Mouse (Mus musculus): Measurements from ENCODE around the gene Wbp1.

Gene Wbp1

DNA sequence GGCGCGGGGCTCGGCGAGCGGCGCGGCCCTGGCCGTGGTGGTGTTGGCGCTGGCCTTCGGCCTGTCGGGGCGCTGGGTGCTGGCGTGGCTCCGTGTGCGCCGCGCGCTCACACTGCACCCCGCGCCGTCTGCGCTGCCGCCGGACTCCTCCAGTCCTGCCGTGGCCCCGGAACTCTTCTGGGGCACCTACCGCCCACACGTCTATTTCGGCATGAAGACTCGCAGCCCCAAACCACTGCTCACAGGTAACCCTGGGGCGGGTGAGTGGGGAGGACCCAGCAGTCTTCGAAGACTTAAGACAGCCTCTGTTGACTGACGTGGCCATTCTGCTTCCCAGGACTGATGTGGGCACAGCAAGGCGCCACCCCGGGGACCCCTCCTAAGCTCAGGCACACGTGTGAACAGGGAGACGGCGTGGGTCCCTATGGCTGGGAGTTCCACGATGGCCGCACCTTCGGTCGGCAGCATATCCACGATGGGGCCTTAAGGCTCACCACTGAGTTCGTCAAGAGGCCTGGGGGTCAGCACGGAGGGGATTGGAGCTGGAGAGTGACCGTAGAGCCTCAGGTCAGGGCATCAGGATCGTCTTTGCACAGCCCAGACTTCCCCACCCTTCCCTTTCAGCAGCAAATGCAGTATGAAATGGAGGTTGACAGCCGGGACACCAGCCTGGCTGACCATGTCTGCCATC is 5.5 kb downstream of the Wbp1 start:
- DNase-seq = no peak

DNA sequence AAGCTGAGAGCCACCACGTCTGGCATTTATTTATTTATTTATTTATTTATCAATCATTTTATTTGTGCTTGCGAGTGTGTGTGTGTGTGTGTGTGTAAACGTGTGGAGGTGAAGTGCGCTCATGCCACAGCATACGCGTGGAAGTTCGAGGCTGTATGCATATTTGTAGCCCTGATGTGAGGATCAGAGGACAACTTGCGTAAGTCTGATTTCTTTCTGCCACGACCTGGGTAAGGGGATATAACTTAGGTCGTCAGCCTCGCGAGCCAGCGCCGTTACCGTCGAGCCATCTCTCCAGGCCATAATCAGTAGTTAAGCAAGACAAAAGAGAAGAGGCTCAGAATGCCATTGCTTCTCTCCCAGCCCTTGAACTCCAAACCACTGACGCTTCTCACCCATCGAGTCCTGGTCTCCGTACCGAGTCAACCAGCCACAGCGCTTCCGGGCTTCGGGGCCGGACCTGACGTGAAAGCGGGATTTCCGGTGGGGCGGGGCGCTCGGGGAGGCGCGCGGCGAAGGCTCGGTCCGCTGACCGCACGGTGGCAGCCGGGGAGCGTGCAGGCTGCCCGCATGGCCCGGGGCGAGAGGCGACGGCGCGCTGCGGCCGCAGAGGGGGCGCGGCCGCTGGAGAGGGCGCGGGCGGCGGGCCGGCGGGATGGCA is 6.2 kb downstream of the Wbp1 start, which contains the start of gene Mogs:
Mogs (plus strand) TSS at position 486 of the 661 bp plus-strand sequence.
- peak; percentile 96 for DNase-seq

DNA sequence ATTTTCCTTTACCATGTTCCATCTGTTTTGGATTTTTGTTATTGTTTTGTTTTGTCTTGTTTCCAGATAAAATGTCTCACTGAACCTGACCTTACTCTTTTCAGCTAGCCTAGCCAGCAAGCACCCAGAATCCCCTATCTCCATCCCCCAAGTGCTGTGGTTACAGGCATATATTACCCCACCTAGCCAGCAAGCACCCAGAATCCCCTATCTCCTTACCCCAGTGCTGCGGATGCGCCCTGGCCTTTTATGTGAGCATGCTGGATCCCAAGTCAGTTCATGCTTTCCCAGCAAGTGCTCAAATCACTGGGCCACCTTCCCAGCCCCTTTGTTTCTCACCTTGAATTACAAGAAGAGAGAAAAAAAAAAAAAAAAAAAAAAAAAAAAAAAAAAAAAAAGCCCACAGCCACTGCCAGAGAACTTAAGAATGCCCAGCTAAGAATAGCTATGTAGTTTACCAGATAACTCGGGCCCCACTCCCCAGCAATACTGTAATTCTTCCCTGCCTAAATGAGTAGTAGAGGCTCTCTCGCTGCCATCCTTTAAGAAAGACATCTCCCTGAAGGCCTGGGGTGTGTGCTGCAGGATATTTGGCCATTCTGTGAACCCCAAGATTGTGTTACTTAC is 9.7 kb downstream of the Wbp1 start:
- DNase-seq = no peak

DNA sequence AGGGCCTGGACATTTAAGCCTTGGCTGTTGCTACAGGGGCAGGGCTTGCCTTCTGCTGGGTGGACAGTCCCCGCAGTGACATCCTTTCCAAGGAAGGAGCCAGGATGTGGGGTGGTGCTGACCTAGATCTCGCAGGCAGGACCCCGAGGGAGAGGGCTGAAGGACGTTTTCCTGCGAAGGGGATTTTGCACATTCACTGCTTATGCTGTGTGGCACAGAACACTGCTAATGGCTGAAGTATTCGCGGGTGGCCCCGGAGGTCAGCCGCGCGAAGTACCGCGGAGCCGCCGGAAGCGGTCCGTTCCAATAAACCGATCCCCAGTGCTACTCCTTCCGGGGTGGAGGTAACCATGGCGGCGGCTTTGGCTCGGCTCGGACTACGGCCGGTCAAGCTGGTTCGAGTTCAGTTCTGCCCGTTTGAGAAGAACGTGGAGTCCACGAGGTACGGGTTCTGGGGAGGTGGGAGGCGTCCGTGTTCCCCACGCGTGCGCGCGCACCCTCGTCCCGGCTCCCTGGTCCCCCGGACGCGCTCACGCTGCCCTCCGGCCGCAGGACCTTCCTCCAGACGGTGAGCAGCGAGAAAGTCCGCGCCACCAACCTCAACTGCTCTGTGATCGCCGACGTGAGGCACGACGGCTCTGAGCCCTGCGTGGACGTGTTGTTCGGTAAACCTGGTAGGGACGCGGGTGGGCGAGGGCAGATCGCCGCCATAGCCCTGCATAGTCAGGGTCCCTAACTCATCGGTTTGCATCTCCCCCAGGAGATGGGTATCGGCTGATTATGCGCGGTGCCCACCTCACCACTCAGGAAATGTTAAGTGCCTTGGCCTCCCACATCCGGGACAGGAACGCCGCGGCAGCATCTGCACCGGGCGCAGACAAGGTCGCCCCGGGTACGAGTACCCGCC is 12.3 kb downstream of the Wbp1 start, which contains the start of gene Mrpl53:
Mrpl53 (plus strand) TSS at position 279 of the 907 bp plus-strand sequence.
- peak; percentile 82 for DNase-seq

DNA sequence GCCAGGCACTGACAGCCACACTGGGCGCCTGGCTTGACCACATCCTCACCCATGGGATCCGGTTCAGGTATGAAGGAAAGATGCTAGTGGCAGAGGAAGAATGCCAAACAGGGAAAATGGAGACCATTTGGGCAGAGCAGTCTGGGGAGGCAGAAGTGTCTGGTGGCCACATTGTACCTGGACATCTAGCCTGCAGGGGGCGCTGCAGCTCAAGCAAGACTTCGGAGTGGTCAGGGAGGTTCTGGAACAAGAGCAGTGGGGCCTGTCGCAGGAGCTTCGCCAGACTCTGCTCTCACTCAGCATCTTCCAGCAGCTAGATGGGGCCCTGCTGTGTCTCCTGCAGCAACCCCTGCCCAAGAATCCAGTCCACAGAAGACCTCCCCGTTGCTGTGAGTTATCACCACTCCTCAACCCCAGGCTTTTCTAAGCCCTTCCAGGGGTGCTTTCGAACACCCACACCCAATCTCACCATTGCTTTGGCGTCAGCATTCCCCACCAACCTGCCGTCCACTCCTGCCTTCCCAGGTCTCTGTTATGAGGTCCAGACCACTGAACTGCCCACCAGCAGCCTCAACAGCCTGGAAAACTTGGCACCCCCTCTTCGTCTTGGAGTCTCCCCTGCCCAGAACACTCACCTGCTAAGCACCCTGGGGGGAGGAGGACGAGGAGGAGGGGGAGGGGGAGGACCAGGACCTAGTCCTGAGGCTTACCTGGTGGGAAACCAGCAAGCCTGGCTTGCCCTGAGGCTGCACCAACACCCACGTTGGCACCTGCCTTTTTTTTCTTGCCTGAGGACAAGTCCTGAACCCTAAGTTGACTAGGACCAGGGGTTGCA is 13.6 kb downstream of the Wbp1 start:
- peak; percentile 87 for DNase-seq

DNA sequence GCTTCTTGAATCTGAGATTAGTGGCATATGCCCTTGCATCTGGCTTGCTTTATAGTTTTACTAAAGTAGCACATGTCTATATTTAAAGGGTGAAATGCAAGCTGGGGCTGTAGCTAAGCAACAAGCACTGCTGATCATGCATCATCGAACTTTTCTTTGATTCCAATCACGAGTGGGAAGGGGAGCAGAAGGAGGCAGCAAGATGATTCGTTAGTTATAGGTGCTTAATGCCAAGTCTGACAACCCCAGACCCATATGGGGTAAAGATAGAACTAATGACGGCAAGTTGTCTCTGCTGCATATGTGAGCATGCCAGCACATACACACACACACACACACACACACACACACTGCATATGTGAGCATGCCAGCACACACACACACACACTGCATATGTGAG is 17.2 kb downstream of the Wbp1 start:
- DNase-seq = no peak

DNA sequence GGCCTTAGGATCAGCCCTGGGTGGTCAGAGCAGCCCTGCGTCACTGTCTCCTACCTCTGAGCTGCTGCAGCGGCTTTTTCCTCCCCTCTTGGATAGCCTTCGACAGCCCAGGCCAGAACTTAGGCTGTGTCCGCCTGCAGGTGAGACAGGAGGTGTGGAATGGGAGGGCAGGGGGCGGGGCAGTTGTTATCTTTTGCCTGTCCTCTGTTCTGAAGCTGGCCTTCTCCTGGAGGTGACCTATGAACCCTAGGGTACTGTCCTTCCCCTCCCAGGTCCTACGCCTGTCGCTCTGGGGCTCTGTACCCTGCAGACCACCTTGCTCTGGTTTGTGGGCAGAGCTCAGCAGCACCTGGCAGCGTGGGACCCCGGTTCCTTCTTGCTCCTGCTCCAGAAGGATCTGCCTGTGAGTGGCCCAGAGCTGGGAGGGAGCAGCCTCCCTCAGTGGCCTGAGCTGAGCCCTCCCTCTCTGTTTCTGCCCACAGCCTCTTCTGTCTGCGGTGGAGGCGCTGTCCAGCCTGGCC is 18.2 kb downstream of the Wbp1 start:
- DNase-seq = no peak

DNA sequence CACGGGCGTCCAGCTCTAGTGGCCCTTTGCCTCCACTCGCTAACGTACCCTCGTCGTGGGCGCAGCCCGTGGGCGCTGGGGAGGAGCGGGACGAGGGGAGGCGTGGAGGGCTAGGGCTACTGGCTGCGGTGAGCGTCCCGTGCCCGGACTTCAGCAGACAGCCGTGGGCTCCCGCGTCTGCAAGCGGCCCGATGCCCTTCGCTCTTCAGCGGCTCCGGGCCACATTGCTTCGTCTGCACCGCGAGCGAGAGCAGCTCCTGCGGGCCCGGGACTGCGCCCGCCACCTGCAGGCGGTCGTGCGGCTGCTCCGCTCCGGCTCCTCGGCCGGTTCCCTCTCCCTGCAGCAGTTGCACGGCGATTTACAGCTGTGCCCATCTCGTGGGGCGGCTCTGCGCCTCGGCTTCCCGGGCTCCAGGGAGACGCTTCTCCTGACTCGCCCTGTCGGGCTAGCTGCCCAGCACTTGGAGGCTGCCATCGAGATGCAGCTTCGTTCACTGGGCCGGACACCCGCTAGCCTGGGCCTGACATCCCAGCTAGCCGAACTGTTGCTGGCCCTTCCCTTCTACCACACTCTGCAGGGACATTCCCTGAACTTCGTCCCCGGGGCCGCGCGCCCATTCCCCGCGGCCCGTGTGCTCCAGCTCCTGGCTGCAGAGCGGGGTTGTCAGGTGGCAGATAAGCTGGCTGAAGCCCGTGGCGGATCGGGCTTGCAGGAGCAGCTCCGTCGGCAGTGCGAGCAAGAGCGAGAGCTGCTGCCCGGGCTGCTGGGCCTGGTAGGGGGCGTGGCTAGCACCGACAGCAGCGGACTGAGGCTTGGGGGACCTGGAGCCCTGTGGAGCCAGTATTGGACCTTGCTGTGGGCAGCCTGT is 19.4 kb downstream of the Wbp1 start:
- peak; percentile 59 for DNase-seq

DNA sequence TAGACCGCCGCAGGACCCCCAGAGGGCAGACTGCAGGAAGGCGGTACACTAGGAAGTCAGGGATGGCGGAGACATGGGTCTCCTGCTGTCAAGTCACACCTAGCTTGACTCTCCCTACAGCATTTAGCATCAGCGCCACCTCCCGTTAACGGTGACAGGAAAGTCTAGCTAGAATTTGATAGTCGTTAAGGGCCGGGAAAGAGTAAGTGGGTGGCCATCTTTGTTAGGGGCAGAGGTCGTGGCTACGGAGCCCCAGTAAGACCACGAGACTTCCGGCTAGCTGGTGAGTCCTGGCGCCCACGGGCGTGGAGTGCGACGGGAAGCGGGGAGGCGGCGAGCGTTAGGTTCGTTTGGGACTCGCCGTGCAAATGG is 20.1 kb downstream of the Wbp1 start, which contains the start of the genes Ccdc142 and Gm42688:
Ccdc142 (plus strand) TSS at position 286 of the 372 bp plus-strand sequence.
Gm42688 (plus strand) TSS at position 302 of the 372 bp plus-strand sequence.
- peak; percentile 97 for DNase-seq

DNA sequence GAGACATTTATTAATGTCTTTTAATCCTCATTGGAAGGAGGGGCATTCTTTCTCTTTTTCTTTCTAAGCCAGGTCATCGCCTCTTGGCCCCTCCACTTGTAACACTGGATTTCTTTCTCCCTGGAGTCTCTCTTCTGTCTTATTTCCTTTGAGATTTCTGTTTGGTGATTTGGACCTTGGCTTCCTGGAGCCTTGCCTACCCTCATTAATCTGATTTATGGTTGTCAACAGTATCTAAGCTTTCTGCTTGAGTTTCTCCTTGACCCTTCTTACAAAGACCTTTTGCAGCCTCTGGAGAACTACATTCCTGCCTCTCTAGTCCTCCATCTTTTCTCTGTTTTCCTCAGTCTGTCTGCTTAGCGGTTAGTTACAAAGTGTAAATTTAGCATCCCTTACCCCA is 22.9 kb downstream of the Wbp1 start:
- no peak for DNase-seq

DNA sequence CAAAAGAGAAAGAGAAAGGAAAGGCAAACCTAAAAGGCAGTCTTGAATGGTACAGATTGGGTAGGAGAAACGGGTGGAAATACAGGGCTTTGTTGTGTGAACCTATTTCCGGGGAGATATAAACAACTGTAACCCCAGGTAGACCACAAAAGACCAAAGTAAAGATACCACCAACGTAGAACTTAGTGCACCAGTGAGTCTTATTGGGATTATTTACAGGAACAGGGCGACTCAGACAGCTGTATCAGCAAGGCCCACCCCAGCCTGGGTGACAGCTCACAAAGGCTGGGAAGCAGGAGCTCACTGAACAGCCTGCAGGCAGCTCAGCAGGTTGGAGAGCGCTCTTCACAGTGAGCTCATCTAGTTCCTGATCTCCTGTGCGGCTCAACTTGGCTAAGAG is 25.4 kb downstream of the Wbp1 start:
- DNase-seq = no peak

DNA sequence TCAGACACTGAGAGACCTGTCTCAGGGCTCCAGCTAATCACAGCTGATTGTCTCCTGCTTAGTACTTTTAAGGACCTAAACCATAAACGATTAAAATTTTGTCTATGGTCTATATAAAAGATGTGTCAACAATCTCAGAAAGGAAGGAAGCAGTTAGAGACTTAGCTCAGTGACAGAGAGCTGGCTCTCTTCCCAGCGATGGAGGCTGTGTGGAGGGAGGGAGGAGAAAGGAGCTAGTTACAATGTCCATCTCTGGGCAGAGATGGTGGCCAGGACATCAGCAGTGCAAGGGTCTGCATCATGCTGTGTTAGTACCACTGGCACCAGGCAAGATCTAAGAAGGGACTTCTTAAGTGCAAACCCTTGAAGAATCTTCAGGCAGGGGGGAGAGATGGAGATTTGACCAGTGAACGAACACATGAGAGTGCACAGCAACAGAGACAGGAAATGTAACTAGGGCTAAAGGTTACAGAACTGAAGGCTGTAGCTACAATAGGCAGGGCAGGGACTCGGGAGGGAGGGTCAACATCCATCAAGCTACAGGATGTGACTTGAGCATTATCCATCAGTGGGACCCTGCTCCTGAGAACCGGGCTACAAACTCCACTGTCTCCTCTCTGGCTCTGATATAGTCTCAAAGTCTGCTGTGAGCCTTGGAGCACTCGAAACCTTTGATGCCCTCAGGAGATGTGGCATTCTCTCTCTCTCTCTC is 28.8 kb downstream of the Wbp1 start:
- DNase-seq = no peak

DNA sequence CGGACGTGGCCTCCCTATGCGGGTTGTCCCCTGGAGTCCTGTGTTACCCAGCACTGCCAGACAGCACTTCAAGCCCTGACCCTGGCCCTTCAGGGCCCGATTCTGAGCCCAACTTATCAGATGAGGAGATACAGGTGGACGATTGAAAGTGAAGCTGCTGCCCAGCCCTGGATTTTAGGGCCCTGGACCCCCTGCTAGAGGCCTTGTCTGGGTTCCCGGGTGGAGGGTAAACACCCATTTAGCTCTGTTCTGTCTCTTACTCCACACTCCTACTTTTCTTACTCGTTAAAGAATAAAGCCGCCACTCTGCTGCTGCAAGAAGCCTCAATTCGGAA is 33.5 kb downstream of the Wbp1 start:
- no peak for DNase-seq

DNA sequence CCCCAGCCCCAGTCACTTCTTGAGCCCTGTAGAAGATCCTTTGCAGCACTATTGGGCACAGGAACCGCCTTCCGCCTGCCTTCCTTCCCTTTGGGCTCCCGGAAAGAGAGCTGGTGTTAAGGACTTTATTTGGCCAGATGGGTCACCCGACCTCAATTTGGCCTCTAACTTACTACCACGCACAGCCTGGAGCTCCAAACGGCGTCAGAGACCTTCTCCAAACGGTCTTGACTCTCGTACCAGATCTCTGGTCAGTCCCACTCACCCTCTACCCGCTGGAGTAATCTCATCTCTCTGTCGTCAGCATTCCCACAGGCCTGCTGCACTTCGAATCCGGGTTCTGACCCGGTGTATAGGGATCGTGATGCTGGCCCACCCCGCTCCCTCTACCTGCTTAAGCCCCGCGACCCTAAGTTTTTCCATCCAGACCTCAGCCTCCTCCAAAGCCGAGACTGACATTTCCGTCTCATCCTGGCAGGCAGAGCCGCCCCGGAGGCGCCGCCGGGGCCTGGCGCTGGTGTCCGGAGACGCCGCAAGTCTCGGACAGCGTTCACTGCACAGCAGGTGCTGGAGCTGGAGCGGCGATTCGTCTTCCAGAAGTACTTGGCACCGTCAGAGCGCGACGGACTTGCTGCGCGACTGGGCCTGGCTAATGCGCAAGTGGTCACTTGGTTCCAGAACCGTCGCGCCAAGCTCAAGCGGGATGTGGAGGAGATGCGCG is 34.0 kb downstream of the Wbp1 start:
- DNase-seq = peak; percentile 43

DNA sequence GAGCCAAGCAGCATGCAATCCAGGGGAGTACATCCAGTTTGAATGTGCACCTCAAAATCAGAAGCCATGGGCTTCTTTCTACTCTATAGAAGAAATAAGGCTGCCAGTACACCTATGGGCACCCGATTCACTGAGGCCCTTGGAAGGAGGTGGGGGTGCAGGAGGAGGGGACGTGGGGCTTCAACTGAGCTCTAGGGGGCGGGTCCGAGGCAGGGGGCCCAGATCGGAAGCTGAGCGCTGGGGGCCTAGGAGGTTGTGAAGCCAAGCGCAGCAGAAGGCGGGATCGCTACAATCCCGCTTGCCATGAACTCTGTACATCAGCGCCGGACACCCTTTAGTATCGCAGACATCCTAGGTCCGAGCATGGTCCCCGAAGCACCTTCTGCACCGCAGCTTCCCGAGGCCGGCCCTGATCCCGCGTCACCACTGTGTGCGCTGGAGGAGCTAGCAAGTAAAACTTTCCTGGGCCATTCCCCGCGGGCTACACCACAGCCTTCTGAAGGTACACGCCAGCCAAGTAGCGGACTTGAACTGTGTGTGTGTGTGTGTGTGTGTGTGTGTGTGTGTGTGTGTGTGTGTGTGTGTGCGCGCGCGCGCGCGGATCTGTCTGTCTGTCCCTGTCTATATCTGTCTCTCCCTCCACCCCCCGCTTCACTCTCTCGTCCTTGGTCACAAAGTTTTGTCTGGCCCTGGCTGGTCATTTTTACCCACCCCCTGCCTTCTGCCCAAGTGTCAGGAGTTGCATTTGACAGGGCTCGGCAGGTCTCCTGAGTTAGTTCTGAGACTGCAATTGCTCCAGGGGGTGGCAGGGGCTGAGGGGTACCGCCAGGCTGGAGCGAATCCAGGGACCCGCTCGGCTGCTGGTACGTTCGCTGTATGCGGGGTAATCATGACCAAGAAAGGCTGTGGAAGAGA is 35.0 kb downstream of the Wbp1 start, which contains the start of gene Lbx2:
Lbx2 (plus strand) TSS at position 247 of the 915 bp plus-strand sequence.
- DNase-seq = no peak

DNA sequence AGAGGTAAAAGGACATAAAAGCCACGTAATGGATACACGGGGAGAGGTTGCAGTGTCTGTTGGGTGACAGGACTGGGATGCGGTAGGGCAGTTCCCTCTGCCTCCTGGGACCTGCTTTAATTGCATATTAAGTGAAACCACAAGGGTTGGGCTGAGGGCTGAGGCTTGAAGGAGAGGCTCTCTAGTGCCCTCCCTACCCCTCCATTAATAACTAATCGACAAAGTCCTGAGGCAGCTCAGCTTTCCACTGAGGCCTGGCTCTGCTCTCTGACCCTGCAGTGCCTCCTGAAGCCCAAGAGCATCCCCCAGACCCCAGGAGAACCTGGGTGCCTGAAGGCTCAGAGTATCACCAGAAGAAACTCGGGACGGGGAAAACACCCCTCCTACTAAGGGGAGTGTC is 36.9 kb downstream of the Wbp1 start:
- DNase-seq = no peak

DNA sequence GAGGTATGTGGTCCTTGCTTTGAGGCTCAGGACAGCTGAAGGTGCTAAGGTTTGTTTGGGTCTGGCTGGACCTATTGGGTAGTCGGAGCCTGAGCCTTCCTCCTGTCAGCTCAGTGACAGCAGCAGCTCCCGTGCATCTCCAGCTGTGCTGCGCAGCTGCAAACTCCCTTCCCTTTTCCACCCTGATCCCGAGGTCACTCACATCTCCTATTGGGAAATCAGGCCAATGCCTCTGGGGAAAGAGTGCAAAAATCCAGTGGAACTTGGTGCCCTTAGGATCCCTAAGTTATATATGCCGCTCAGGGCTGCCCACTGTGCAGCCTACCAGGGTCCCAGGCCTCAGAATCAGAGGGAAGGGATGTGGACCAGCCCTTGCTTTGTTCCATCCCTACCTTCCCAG is 37.9 kb downstream of the Wbp1 start:
- no peak for DNase-seq

DNA sequence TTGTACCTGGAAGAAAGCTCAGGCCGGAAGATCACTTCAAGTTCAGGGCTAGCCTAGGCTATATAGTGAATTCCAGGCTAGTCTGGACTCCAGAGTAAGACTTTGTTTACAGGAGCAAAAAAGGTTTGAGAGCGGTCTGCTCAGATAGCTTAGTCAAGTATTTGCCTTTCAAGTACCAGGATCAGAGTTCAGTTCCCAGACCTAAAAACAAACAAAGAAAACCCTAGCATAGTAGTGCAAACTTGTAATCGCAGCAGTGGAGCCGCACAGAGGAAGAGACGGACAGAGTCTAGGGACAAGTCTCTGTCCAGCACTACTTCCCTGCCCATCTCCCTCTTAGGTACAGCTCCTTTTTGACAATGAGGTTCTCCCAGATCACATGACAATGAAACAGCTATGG is 41.1 kb downstream of the Wbp1 start:
- no peak for DNase-seq
